Mouse (Mus musculus) kidney, adult 18-20 months (tissue): Measurements from ENCODE around the gene Fam117a.
A peak's percentile ranks its signal among the peaks of the same experiment; 100 is the strongest.
"Not testable (repeated sequence)": the region's sequence is repeated elsewhere in the genome, so short reads cannot be mapped to it uniquely, and the experiment has no call there.

ENCODE experiments used
- DNase-seq: peaks from one replicate; pipeline ENCODE4 v3.0.0; 2021

Fam117a gene

DNA sequence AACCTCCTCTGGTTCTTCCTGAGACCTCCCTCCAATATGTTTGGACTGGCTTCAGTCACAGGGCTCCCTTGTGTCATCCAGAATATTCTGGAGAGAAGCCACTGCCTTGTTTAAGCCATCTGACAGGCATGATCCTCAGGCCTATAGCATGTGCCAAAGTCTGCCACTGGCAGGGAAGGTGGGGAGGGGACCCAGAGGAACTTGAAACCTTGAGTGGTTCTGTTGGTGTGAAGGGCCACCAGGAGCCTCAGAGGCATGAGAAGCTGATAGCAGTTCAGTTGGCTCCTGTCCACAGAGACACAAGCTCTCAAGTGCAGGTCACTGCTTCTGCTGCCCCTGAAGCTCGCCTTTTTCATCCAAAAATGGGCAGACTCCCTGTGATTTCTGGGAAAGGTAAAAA is 59.7 kb downstream of the Fam117a start:
- no peak for DNase-seq

DNA sequence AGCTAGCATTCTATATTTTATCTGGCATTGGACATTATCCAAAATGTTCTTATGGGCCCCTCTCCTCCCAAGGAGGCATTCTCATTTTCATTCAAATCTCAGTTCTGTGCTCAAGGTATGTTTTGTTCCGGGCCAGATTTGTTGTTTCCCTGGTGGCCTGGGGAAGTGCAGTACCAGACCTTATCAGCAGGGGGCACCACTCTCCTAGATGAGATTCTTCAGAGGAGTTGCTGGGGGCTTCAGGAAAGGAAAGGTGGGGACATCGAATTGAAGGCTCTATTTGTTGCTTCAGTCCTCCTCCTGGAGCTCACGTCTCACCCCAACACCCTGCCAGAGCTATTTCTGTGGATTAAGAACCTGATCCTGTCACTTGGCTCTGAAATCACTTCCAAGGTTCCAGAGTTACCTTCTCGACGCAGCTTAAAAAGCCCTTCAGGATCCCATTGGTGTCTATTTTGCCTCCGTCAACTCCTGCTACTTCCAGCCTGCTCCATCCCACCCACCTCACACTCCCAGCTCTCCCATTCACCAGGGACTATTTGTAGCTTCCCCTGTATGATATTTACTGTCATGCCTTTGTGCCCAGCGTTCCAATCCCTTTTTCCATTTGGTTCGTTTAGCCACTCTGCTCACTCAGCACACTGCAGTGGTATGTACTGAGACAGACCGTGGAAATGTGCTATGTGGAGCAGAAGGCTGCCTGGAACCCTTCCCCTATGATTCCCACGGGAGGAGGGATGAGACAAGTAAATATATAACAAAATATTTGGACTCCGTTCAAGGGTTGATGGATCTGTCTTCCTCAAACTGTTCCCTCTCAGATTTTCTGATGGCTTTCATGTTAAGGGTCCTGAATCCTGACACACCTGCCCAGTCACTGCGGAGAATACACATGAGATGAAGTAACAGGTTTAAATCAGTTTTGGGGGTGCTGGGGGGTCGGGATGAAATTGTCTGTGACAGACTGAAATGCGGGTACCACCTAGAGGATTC is 61.3 kb downstream of the Fam117a start:
- DNase-seq = peak; percentile 78

DNA sequence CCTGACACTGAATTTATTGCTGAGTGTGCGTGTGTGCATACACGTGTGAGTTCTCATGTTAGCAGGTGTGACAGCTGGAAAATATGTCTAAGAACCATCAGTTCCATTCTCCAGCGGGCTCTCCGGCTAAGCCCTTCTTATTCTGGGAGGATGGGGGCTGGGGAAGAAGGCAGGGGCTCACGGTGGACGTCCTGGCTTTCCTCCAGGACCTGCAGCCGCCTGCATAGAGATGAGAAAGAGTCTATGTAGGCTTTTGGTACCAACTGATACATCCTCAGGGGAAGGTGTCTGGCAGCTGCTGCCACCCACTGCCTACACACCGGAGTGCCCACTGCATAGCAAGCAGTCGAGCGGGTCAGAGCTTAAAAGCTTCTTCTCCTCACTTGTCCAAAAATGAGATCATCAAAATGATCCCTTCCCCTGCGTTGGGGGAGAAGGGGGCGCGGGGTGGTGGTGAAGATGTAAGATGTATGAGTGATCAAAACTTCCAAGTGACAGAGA is 62.8 kb downstream of the Fam117a start:
- no peak for DNase-seq

DNA sequence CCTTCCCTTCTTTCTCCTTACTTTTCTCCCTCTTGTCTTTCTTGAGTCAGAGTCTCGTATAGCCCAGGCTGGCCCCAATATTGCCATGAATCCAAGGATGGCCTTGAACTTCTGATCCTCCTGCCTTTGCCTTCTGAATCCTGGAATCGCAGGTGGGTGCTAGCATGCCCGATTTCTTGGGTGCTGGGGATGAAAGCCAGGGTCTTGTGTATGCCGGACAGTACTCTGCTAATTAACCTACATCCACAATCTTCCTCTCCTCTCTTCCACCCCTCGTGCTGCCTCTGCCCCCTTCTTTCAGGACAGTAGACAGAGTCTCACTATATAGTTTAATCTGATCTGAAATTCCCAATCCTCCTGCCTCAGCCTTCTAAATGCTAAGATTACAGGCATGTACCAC is 64.8 kb downstream of the Fam117a start:
- DNase-seq = no peak

DNA sequence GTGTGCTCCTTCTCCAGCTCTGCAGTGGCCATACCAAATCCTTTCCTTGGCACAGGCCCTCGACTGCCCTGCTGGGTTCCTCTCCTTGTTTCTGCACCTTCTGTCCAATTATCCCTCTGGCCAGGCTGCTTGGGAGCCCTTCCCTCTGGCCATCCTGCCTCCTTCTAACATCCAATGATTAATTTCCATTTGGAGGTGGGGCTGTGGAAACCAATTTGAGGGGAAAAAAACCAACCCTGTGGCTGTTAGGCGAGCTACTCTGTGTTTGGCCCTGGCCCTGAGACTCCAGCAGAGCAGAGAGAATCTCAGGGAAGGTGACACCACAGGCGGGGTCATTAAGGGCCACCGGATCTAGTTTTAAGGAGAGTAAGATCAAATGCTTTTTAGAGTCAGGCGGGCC is 65.4 kb downstream of the Fam117a start:
- no peak for DNase-seq

DNA sequence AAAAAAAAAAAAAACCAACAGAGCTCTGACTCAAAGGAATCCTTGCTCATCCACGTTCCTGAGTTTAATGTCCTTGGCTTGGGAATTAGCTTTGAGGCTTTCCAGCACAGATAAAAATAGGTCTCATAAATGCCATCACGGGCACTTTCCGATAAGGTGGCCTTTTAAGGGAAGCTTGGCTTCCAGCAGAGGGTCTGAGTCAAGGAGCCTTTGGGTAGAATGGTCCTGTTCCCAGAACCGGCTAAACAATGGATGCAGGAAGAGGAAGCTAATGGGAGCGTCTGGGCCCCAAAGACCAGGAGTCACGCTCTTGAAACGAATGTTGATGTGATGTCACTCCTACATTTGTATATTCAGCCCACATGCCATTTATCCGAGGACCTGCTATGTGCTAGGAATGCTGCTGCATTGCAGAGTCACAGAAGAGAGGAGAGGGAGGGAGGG is 65.9 kb downstream of the Fam117a start:
- DNase-seq = no peak

DNA sequence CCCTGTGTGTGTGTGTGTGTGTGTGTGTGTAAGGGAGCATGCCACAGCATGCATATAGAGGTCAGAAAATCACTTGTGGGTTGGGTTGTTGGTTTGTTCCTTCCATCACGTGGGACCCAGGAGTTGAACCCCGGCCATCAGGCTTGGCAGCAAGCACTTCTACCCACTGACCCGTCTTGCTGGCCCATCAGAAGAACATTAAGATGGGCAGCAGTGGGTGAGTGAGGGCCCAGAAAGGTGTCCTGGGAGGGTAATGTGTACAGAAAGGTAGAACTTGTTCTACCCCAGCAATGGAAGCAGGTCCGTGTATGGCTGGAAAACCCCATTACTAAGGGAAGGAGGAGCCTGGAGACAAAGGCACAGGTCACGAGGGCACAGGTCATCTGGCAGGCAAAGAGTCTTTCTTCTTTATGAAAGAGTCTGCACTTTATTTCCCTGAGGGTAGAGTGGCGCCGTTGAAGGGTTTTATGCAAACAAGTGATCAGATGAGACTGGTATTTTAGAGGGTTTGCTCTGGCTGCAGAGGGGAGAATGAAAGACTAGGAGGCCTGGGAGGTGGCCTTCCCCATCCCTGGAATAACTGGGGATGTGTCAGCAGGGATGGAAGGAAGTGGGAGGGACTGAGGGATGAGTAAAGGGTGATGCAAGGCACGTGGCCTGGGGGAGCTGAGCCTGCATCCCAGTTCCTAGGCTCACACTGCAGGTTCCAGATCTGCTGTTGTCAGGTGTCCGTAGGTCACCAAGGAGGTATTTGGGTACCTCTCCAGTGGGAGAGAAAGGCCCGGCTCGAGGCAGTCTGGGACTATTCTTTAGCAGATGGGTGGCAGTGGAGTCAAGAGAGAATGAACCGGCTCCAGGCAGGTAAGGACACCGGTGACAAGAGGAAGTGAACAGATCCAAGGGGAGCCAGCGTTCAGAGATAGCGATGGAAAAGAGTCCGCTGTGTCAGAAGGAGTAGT is 66.8 kb downstream of the Fam117a start:
- DNase-seq = no peak

DNA sequence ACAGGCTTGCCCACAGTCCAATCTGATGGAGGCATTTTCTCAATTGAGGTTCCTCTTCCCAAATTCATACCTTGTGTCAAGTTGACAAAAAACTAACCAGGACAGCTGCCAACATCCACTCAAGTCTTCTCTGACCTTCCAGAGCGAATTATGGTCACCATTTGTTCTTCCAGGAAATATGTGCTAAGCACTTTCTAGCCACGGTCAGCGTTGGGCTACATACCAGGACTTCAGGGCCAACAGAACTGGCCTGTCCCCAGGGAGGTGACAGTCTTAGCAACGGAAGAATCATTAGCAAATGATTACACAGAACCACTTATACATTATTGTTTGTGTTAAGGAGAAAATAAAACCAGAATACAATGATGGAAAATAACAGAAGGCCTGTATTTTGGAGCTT is 69.0 kb downstream of the Fam117a start:
- no peak for DNase-seq

DNA sequence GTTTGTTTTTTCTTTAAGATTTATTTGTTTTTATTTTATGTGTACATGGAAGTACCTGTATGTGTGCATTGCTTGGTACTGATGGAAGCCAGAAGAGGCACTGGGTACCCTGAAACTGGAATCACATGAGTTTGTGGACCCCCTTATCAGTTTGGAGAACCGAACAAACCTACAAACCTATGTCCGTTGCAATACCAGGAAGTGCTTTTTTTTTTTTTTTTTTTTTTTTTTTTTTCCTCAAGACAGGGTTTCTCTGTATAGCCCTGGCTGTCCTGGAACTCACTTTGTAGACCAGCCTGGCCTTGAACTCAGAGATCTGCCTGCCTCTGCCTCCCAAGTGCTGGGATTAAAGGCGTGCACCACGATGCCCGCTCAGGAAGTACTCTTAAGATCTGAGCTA is 69.6 kb downstream of the Fam117a start:
- not testable (repeated sequence) for DNase-seq

DNA sequence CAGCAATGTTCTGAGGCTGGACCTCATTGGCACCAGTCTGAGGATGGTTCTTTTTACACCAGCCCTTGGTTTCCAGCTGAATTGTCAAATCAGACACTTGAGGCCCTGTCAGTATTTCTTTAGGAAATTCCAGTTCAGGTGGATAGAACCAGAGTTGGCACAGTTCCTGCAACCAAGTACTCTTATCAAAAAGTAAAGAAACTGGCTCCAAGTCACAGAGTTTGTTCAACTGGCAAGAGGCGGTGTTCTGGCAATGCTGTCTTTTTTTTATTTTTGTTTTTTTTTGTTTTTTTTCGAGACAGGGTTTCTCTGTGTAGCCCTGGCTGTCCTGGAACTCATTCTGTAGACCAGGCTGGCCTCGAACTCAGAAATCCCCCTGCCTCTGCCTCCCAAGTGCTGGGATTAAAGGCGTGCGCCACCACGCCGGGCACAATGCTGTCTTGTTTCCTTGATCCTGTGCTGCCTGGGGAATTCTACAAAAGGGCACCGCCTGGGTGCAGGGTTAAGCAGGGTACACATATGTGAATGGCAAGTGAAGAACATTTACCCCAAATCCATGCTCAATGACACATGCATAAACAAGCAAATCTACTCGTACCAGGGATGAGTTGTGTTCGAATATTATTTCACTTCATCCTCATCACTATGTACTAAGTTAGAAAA is 72.8 kb downstream of the Fam117a start:
- no peak for DNase-seq

DNA sequence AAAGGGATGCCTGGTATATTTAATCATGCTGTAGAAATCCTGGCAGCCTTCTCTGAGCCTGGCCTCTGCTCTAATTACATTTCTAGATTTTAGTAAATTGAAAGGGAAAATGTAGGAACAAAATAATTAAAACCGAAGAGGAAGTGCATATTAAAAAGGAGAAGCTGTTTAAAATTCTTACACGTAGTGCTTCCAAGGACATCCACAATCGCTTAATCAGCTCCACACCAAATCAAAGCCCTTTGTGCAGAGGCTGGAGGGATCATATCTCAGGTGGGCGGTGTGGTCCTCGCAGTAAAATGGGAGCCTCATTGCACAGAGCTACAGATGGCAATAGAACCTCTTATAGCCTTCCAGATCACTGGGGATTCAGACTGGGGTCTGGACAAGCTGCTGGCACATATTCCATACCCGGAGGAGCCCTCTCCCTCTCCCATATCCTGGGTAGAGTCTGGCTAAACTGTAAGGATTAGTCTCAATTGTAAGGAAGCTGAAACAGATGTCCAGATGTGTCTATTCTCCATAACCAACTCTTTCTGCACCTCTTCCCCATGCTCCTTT is 74.7 kb downstream of the Fam117a start:
- no peak for DNase-seq

DNA sequence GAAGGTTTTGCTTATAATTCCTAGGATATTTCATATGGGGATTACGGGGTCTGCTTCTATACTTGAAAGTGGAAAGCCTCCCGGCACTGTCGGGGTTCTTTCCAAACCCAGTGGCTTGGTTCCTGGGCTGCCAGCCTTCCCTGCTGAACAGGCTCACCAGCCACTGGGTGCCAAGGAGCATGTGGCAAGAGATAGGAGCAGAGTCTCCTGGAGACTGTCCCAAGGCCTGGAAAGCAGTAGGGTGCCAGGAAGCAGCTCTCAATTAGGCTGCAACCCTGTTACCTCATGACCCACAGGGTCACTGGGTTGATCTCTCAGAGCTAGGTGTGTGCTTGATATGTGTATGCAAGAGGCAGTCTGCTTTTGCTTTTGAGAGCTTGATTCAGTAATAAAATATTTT is 75.8 kb downstream of the Fam117a start:
- DNase-seq = no peak

DNA sequence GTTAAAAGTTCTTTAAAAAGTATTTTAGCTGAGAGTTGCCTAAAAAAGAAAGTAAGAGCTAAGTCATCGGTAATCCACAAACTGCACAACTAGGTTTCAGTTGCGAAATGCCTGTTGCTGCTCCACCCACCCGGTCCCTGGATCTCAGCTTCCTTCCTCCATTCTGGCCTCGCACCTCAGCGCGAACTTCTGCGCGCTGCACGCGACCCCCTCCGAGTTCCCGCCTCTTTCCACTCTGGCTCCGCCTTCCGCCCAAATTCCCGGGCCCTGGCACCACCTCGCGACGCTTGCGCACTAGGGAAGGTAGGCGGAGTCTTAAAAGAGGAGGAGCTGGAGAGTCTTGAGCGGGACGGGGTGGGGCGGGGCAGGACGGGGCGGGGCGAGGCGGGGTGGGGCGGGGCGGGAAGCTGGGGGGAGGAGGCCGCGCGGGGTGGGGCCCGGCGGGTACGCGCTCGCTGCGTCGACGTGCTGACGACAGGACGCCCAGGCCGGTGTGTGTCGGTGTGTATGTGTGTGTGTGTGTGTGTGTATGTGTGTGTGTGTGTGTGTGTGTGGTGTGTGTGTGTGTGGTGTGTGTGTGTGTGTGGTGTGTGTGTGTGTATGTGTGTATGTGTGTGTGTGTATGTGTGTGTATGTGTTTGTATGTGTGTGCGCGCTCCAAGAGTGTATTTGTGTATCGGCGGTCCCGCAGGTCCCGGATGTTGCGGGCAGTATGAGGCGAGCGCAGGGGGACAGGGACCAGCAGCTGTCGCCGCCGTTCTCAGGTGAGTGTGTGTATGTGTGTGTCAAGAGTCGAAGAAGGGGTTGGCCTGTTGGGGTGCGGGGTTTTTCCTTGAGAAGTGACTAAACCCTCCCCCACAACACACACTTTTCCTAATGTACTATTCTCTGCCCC is 77.1 kb downstream of the Fam117a start, which contains the start of gene Spop:
Gene Spop (plus strand): TSS at position 440 of the 895 bp plus-strand sequence.
- peak; percentile 94 for DNase-seq

DNA sequence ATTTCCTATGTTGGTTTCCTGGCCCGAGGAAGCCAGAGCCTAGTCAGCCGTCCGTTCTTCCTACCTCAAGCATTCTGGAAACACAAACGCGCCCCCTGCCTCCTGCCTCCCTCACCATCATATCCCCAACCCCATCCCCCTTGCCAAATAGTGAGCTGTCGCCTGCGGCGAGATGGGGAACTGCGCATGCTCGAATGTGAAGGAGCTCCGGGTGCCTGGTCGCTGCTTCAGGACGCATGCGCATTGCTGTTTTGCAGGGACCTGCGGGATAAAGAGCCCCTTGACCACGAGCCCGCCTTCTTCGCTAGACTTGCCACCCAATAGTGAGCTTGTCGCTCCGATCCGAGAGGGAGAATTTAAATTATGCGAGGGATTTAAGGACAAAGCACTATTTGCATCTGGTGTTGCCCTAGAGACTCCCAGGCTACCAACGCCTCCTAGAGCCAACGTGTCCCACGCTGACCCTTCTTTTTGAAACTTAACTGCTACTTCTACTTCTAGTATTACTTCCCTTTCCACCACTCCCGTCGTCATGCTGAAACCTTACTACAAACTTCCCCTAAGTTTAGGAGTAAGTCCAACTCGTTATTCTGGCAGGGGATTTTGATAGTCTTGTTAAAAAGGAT is 77.8 kb downstream of the Fam117a start:
- peak; percentile 93 for DNase-seq

DNA sequence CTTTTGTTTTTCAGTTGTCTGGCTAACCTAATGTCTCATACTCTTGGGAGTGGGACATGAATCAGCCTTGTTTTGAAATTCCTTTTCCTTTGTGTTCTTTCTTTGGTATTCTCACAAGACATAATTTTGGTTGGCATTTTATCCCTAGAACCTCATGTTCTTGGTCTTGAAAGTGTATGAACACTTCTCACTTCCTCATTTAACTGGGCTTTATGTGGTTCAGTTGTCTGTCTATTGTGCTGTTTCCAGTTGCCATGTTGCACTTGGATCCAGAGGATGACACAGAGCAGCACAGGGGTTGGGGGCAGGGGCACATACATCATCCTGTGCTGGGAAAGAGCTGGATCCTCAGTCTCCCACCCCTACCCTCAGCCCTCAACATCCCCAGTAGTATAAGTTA is 79.1 kb downstream of the Fam117a start:
- DNase-seq = no peak

DNA sequence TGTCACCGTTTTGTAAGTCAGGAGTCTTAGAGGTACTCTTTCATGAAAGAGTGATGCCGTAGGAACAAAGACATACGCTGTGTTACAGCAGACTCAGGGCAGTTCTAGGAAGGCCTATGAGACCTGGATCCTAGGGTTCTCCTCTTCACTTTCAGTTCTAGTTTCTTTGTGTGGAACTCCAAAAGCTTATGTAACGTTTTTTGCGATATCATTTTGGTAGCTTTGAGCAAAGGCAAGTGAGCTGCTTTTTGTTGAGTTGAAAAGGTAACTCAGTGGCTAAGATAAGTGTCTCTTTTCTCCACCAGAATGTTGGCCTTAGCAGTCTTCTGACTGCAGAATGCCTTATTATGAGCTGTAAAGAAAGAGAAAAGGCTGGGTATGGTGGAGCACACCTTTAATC is 80.5 kb downstream of the Fam117a start:
- DNase-seq = no peak

DNA sequence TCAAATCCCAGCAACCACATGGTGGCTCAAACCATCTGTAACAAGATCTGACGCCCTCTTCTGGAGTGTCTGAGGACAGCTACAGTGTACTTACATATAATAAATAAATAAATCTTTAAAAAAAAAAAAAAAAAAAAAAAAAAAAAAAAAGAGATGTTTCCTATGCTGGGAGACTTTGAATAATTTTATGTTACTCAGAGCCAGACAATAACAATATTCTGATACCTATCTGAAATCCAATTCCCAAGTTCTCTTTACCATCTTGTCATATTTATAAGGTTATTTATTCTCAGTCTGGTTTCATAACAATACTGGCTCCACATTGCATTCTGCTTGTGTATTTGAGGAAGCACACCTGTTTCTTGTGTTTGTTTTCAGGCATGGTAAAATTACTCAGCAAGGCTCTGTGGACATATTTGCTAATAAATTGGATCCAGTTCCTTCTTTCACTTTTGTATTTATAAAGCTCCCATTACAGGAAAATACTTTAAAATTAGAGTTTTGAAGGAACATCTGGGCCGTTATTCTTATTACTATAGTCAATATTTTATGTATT is 84.1 kb downstream of the Fam117a start:
- DNase-seq = no peak

DNA sequence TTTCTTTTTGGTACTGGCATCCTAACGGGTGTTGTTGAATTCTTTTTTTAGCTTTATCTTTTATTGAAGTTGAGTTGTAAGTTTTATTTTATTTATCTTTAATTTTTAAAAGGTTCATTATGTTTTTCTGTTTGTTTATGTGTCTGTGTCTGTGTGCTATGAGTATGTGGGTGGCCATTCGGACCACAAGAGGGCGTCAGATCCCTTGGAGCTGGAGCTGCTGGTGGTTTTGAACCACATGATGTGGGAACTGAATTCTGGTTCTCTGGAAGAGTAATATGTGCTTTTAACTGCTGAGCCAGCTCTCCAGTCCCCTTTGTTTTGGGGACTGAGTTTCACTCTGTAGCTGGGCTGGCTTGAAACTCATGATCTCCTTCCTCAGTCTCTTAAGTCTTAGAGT is 86.7 kb downstream of the Fam117a start:
- DNase-seq = no peak

DNA sequence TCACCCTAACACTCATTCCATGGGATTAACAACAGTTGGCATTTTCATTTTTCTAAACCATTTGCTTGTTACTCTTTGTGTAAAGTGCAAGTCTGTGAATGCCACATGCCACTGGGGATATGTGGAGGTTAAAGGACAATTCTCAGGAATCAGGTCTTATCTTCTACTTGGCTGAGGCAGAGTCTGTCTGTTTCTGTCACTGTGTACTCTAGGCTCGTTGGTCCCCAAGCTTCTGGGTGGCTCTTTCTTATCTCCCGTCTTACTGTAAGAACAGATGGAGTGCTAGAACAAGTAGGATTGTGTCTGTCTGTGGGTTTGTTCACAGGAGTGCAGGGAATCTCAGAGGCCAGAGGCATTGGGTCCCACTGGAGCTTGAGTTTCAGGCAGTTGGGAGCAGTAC is 94.5 kb downstream of the Fam117a start:
- DNase-seq = no peak
